Mouse (Mus musculus) forebrain, embryonic 14.5 days (tissue): ENCODE data around the gene Tnfrsf13c. TPM values are rescaled to one million over a fixed set of nuclear protein-coding genes. Genes with fewer than 3 reads are reported as not detected.

ENCODE experiments used
- ATAC-seq: fragments of 200-750 bp; cut with Nextera tagmentation; 2 replicates; pipeline ENCODE4 v1.8.0; 2017; ENCODE audit warnings: mild to moderate bottlenecking, moderate library complexity
- DNase-seq: peaks from one replicate; pipeline ENCODE4 v3.0.0-alpha.2; 2015; ENCODE audit warnings: low spot score
- H3K27ac ChIP-seq: fragments of 300-500 bp; sonication (generic); 2 replicates; pipeline ENCODE4 v1.5.1; 2014; ENCODE audit warnings: low read depth, mild to moderate bottlenecking, control low read depth, low read length, moderate library complexity
- H3K27me3 ChIP-seq: fragments of 300-500 bp; sonication (generic); replicated peaks from 2 replicates; pipeline ENCODE4 v1.6.1; 2014; ENCODE audit warnings: low read length, control low read depth, mixed read lengths; ENCODE audit not compliant: control insufficient read depth, insufficient read depth
- H3K36me3 ChIP-seq: fragments of 300-500 bp; sonication (generic); 2 replicates; pipeline ENCODE4 v1.6.1; 2014; ENCODE audit warnings: low read length, control low read depth; ENCODE audit not compliant: control insufficient read depth, insufficient read depth
- H3K4me1 ChIP-seq: fragments of 300-500 bp; sonication (generic); 2 replicates; pipeline ENCODE4 v1.6.1; 2014; ENCODE audit warnings: antibody characterized with exemption, low read length, control low read depth; ENCODE audit not compliant: control insufficient read depth, insufficient read depth
- H3K4me2 ChIP-seq: fragments of 300-500 bp; sonication (generic); 2 replicates; pipeline ENCODE4 v1.6.1; 2014; ENCODE audit warnings: mild to moderate bottlenecking, control low read depth, low read length
- H3K4me3 ChIP-seq: fragments of 300-500 bp; sonication (generic); 2 replicates; pipeline ENCODE4 v1.5.1; 2014; ENCODE audit warnings: low read depth, low read length, control low read depth
- H3K9ac ChIP-seq: fragments of 300-500 bp; sonication (generic); 2 replicates; pipeline ENCODE4 v1.6.1; 2014; ENCODE audit warnings: mild to moderate bottlenecking, low read length, control low read depth, moderate library complexity
- H3K9me3 ChIP-seq: fragments of 300-500 bp; sonication (generic); replicated peaks from 2 replicates; pipeline ENCODE4 v1.6.1; 2016; ENCODE audit warnings: low read length, control low read depth, mixed read lengths; ENCODE audit not compliant: control insufficient read depth
- WGBS: fragments of 180-500 bp; shearing (Covaris S2); extraction: QIAGEN DNeasy Blood & Tissue Kit; methylation state at CpG from one replicate; pipeline ENCODE4 v1.1.7; 2014; 5-methylcytosine and 5-hydroxymethylcytosine counted together
- polyA plus RNA-seq: library from polyadenylated mRNA; unstranded; fragments of >200 nt; fragmentation: Nextera tagmentation; extraction: Ambion mirVana; gene quantifications from 2 replicates; pipeline ENCODE4 v1.2.1, GENCODE M21; 2014

The Tnfrsf13c gene
- polyA plus RNA-seq, 1 experiment from 2014 or later = 0.14 TPM

- Histone ChIP-seq H3K4me3 (no peak overlapping the region), H3K9me3 (no peaks in the 10 kb centered on the region), H3K4me1 (no peaks in the 10 kb centered on the region), H3K9ac (no peak overlapping the region; the same call in 1 of the 2 replicates), H3K27ac (no peak overlapping the region), H3K36me3 (peaks cover 9% of the 10 kb centered on the region), H3K27me3 (no peaks in the 10 kb centered on the region), H3K4me2 (no peak overlapping the region)
- 77% methylated on average over 10 of the region's 10 CpGs for WGBS
- ATAC-seq (no peak), DNase-seq (no peak)
These were observed 11.5 kb upstream of the Tnfrsf13c start for GRCm38 (mm10) chr15:82235661-82236060.

DNA sequence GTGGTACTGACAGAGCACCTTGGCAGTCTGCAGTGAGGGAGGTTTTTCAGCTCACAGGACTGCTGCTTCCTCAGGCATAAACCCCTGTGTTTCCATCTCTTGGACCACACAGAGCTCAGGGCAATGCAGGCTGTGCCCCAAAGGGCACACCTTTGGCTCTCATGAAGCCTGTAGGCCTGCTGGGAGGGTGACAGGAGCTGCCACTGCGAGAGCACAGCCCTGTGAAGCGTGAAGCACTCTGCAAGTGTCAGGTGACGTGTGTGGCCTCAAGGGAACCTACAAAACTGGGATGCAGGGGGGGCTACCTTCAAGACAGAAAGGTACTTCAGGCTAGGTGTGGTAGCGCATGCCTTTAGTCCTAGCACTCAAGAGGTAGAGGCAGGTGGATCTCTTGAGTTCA lies 8.5 kb upstream of the Tnfrsf13c start:
- no peak overlapping the region for H3K4me3 ChIP-seq
- H3K27ac ChIP-seq = no peak overlapping the region
- no peaks in the 10 kb centered on the region for H3K9me3 ChIP-seq
- H3K27me3 ChIP-seq = no peaks in the 10 kb centered on the region
- no peaks in the 10 kb centered on the region for H3K4me1 ChIP-seq
- WGBS = 67% methylated on average over 4 of the region's 4 CpGs
- DNase-seq = no peak
- ATAC-seq = no peak
- no peak overlapping the region for H3K4me2 ChIP-seq
- no peak overlapping the region for H3K9ac ChIP-seq
- H3K36me3 ChIP-seq = peaks cover 6% of the 10 kb centered on the region

- Histone ChIP-seq H3K27ac (0 out of 2 replicates have a peak overlapping the region, but pooled peaks have one; percentile 39), H3K9ac (no peak overlapping the region), H3K27me3 (no peaks in the 10 kb centered on the region), H3K36me3 (peaks cover 6% of the 10 kb centered on the region), H3K4me3 (no peak overlapping the region), H3K4me2 (no peak overlapping the region), H3K9me3 (no peaks in the 10 kb centered on the region), H3K4me1 (no peaks in the 10 kb centered on the region)
- ATAC-seq (peak; percentile 56; the same call in 1 of the 2 replicates), DNase-seq (peak; percentile 77)
- WGBS = 51% methylated on average over 11 of the region's 11 CpGs
These were observed 7.6 kb upstream of the Tnfrsf13c start for GRCm38 (mm10) chr15:82231591-82232378.

DNA sequence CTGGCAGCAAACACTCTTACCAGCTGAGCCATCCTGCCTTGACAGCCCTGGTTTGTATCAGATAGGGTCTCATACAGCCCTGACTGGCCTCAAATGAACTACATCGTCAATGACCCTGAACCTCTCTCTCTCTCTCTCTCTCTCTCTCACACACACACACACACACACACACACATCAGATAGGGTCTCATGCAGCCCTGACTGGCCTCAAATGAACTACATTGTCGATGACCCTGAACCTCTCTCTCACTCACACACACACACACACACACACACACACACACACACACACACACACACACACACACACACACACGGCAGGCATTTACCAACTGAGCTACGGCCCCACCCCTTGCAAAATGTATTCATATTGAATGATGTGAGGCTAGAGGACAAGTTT lies 6.9 kb upstream of the Tnfrsf13c start:
- Histone ChIP-seq H3K36me3 (peaks cover 6% of the 10 kb centered on the region), H3K4me3 (no peak overlapping the region), H3K27me3 (no peaks in the 10 kb centered on the region), H3K4me2 (no peak overlapping the region), H3K9ac (no peak overlapping the region), H3K27ac (no peak overlapping the region), H3K9me3 (no peaks in the 10 kb centered on the region), H3K4me1 (no peaks in the 10 kb centered on the region)
- ATAC-seq (peak; percentile 32; the same call in 1 of the 2 replicates), DNase-seq (no peak)
- WGBS = 75% methylated on average over 4 of the region's 4 CpGs

DNA sequence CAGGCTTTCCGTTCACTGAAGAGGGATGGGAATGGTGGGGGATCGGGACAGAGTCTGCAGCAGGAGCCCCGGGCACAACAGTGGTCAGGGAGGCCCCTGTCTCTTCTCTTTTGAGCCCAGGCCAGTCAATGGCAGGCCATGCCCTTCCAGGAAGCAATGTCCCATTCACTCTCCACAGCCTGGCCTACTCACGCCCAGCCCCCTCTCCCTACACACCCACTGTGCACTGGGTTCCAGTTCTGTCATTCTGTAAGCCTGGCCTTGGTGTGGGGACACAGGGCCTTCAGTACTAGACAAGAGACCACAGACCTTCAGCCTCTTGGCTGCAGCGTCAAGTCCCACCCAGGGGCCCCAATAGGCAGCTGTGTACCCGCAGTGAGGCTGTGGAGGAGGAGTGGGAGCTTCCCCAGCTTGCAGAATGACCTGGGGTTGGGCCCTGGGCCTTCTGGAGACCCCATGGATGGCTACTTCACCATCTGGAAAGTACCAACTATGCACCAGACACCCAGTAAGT lies 6.0 kb upstream of the Tnfrsf13c start:
- H3K4me2 ChIP-seq = no peak overlapping the region
- H3K9me3 ChIP-seq = no peaks in the 10 kb centered on the region
- ATAC-seq (no peak), DNase-seq (no peak)
- H3K36me3 ChIP-seq = peaks cover 6% of the 10 kb centered on the region
- no peak overlapping the region for H3K4me3 ChIP-seq
- WGBS = 65% methylated on average over 6 of the region's 6 CpGs
- H3K9ac ChIP-seq = no peak overlapping the region
- H3K27ac ChIP-seq = no peak overlapping the region
- H3K4me1 ChIP-seq = no peaks in the 10 kb centered on the region
- H3K27me3 ChIP-seq = no peaks in the 10 kb centered on the region

- 42% methylated on average over 11 of the region's 11 CpGs for WGBS
- DNase-seq = no peak
These were observed 5.4 kb upstream of the Tnfrsf13c start for GRCm38 (mm10) chr15:82229542-82230045.

GRCm38 (mm10) chr15:82225769-82226168 lies 1.6 kb upstream of the Tnfrsf13c start:
- H3K27ac ChIP-seq = no peak overlapping the region
- no peak overlapping the region for H3K9ac ChIP-seq
- peaks cover 3% of the 10 kb centered on the region; the same call in 1 of the 2 replicates for H3K4me1 ChIP-seq
- H3K4me2 ChIP-seq = no peak overlapping the region
- no peaks in the 10 kb centered on the region for H3K27me3 ChIP-seq
- ATAC-seq (no peak), DNase-seq (no peak)
- WGBS = 96% methylated on average over 5 of the region's 5 CpGs
- no peaks in the 10 kb centered on the region for H3K36me3 ChIP-seq
- no peaks in the 10 kb centered on the region for H3K9me3 ChIP-seq
- no peak overlapping the region for H3K4me3 ChIP-seq

More at GRCm38 (mm10) chr15:82229542-82230045, 5.4 kb upstream of the Tnfrsf13c start:
- Histone ChIP-seq H3K4me1 (no peaks in the 10 kb centered on the region), H3K4me2 (no peak overlapping the region), H3K27ac (no peak overlapping the region), H3K4me3 (no peak overlapping the region), H3K36me3 (peaks cover 6% of the 10 kb centered on the region), H3K9me3 (no peaks in the 10 kb centered on the region), H3K9ac (no peak overlapping the region), H3K27me3 (no peaks in the 10 kb centered on the region)
- ATAC-seq = no peak

- Histone ChIP-seq H3K4me1 (peaks cover 4% of the 10 kb centered on the region; the same call in 1 of the 2 replicates), H3K27me3 (no peaks in the 10 kb centered on the region), H3K27ac (no peak overlapping the region), H3K4me2 (peak overlapping the region; percentile 60), H3K36me3 (no peaks in the 10 kb centered on the region), H3K9me3 (no peaks in the 10 kb centered on the region), H3K4me3 (no peak overlapping the region), H3K9ac (no peak overlapping the region)
- DNase-seq (no peak), ATAC-seq (no peak)
- WGBS = 43% methylated on average over 7 of the region's 7 CpGs
These were observed 540 bp upstream of the Tnfrsf13c start for GRCm38 (mm10) chr15:82224602-82225215.
